In genomic region chr5:43355026-43355580, GRCm38 (mm10) we compare ENCODE assay signal across 8 mouse cellular contexts.
DNase-seq lines count a peak whose midpoint lies in the region; ATAC-seq and TF ChIP-seq lines count a peak whose summit lies in the region.

No protein-coding gene starts in this region.

- peak; percentile 97 for ATAC-seq in heart, embryonic 12.5 days (ENCODE audit: insufficient number of reproducible peaks, low FRiP score)
- peak; percentile 97 for ATAC-seq in kidney, embryonic 16.5 days (ENCODE audit: low FRiP score, low TSS enrichment)
- ATAC-seq in monocyte, adult 5-6 weeks (replicated peaks; ENCODE audit: insufficient number of reproducible peaks, low FRiP score, low TSS enrichment, poor library complexity, severe bottlenecking) = peak; percentile 85

- H3K9me3 ChIP-seq in erythroblast, embryonic 14.5 days (ENCODE audit: control insufficient read depth, low read length) = no peaks in the 10 kb centered on the region
- no peaks in the 10 kb centered on the region for H3K9me3 ChIP-seq in heart, embryonic 12.5 days (replicated peaks)
- no peaks in the 10 kb centered on the region for H3K9me3 ChIP-seq in kidney, embryonic 16.5 days (ENCODE audit: low read length)

- H3K4me2 ChIP-seq in heart, embryonic 12.5 days = peak overlapping the region; percentile 79
- peak overlapping the region; percentile 58 for H3K4me2 ChIP-seq in kidney, embryonic 16.5 days (replicated peaks; ENCODE audit: low read depth, low read length)

- no peak for TF ChIP-seq CTCF in bone marrow, adult 2 months (IDR thresholded peaks at IDR 0.05; ENCODE audit: control insufficient read depth, insufficient read depth, low read length)
- no peak for TF ChIP-seq CTCF in liver, adult 2 months (IDR thresholded peaks at IDR 0.05; ENCODE audit: low read depth, low read length)

- H3K79me2 ChIP-seq in liver, adult 2 months (ENCODE audit: control insufficient read depth, insufficient read depth, low read length) = no peaks in the 10 kb centered on the region

- TF ChIP-seq POLR2A in bone marrow, adult 2 months (IDR thresholded peaks at IDR 0.05; ENCODE audit: borderline replicate concordance, control insufficient read depth, low read depth, low read length) = no peak
- TF ChIP-seq POLR2A in liver, adult 2 months (IDR thresholded peaks at IDR 0.05; ENCODE audit: extremely low read depth, insufficient read depth, low read length) = 0 out of 2 replicates have a peak, but pooled peaks have one; percentile 24

- H3K27me3 ChIP-seq in erythroblast, embryonic 14.5 days (ENCODE audit: control insufficient read depth) = no peaks in the 10 kb centered on the region
- H3K27me3 ChIP-seq in heart, embryonic 12.5 days (replicated peaks) = no peaks in the 10 kb centered on the region
- no peaks in the 10 kb centered on the region for H3K27me3 ChIP-seq in kidney, embryonic 16.5 days (ENCODE audit: insufficient read depth, low read length)
- no peaks in the 10 kb centered on the region for H3K27me3 ChIP-seq in liver, adult 2 months (ENCODE audit: control insufficient read depth, insufficient read depth, low read length)

- no peaks in the 10 kb centered on the region; the same call in 1 of the 2 replicates for H3K4me1 ChIP-seq in bone marrow, adult 2 months (ENCODE audit: control insufficient read depth, insufficient read depth, low read length)
- peaks cover 44% of the 10 kb centered on the region for H3K4me1 ChIP-seq in erythroblast, embryonic 14.5 days (ENCODE audit: control insufficient read depth)
- H3K4me1 ChIP-seq in heart, embryonic 12.5 days (replicated peaks) = peaks cover 40% of the 10 kb centered on the region
- peaks cover 13% of the 10 kb centered on the region for H3K4me1 ChIP-seq in kidney, embryonic 16.5 days (ENCODE audit: insufficient read depth, low read length)
- peaks cover 15% of the 10 kb centered on the region; the same call in 1 of the 2 replicates for H3K4me1 ChIP-seq in liver, adult 2 months (ENCODE audit: control insufficient read depth, insufficient read depth, low read length)

- H3K36me3 ChIP-seq in erythroblast, embryonic 14.5 days (ENCODE audit: control insufficient read depth) = no peaks in the 10 kb centered on the region
- H3K36me3 ChIP-seq in heart, embryonic 12.5 days = no peaks in the 10 kb centered on the region
- no peaks in the 10 kb centered on the region for H3K36me3 ChIP-seq in kidney, embryonic 16.5 days (ENCODE audit: insufficient read depth, low read length)
- no peaks in the 10 kb centered on the region for H3K36me3 ChIP-seq in liver, adult 2 months (ENCODE audit: control insufficient read depth, insufficient read depth, low read length)

- peak; percentile 7 to 24 for DNase-seq in B cell, adult 2 months
- peak; percentile 86 for DNase-seq in liver, adult 2 months (ENCODE audit: extremely low read depth, low read depth, low spot score)
- peak; percentile 70 to 77 for DNase-seq in spleen, postnatal 4 days (ENCODE audit: low spot score in 2 of 2)

- H3K27ac ChIP-seq in bone marrow, adult 2 months (ENCODE audit: control insufficient read depth, insufficient read depth, low read depth, low read length, poor library complexity) = peak overlapping the region; percentile 48
- H3K27ac ChIP-seq in heart, embryonic 12.5 days (ENCODE audit: poor library complexity, severe bottlenecking) = peak overlapping the region; percentile 92
- peak overlapping the region; percentile 64 for H3K27ac ChIP-seq in kidney, embryonic 16.5 days (ENCODE audit: low read length)
- peak overlapping the region; percentile 81 for H3K27ac ChIP-seq in liver, adult 2 months (replicated peaks; ENCODE audit: insufficient read depth, low read depth, low read length)

- under 1% methylated on average over 12 of the region's 12 CpGs for WGBS in bone marrow, adult 2 months
- under 1% methylated on average over 12 of the region's 12 CpGs for WGBS in heart, embryonic 12.5 days
- WGBS in kidney, embryonic 16.5 days = under 1% methylated on average over 12 of the region's 12 CpGs
- under 1% methylated on average over 12 of the region's 12 CpGs for WGBS in liver, adult 2 months

- peak overlapping the region; percentile 49 for H3K4me3 ChIP-seq in bone marrow, adult 2 months (replicated peaks; ENCODE audit: control insufficient read depth, low read depth, low read length)
- H3K4me3 ChIP-seq in erythroblast, embryonic 14.5 days (replicated peaks) = peak overlapping the region; percentile 62
- peak overlapping the region; percentile 53 for H3K4me3 ChIP-seq in heart, embryonic 12.5 days
- H3K4me3 ChIP-seq in kidney, embryonic 16.5 days (ENCODE audit: low read length) = peak overlapping the region; percentile 41
- H3K4me3 ChIP-seq in liver, adult 2 months (ENCODE audit: insufficient read depth, low read depth, low read length) = peak overlapping the region; percentile 63

- peak overlapping the region; percentile 70 for H3K9ac ChIP-seq in heart, embryonic 12.5 days
- peak overlapping the region; percentile 51 for H3K9ac ChIP-seq in kidney, embryonic 16.5 days (replicated peaks; ENCODE audit: low read length)
- H3K9ac ChIP-seq in liver, adult 2 months (ENCODE audit: low read depth, low read length) = peak overlapping the region; percentile 73

Comparison
In these comparisons a context has a peak if more than half of its experiments do, and no peak if none do; other contexts are left out.
1. Peak in every context shown above with its lines: DNase-seq, ATAC-seq, H3K4me3 ChIP-seq and H3K27ac ChIP-seq.
2. DNase-seq: peak in every context shown above with its lines; median percentile 86 in liver, adult 2 months; 74 in spleen, postnatal 4 days; 16 in B cell, adult 2 months.